Mouse (Mus musculus): ENCODE results near the gene Tnfrsf22. TPM values are rescaled to one million over a fixed set of nuclear protein-coding genes. Genes with fewer than 3 reads are reported as not detected.

Tnfrsf22 gene
- total RNA-seq, 2 experiments from 2014 or later = 5.7 to 13.6 TPM

Other genes starting within 250 kb of the Tnfrsf22 start
- 0.61 and 0.79 TPM in 2 replicates for gene Cdkn1c, start 188.6 kb downstream of the Tnfrsf22 start, total RNA-seq (2015)
- 0.41 and 0.58 TPM in 2 replicates for gene Cdkn1c, start 188.6 kb downstream of the Tnfrsf22 start, total RNA-seq (2017)
- gene Slc22a18, start 175.9 kb downstream of the Tnfrsf22 start, total RNA-seq (2015) = 0.12 and 1.5 TPM in 2 replicates
- 0.64 TPM in 1 of 2 replicates, not detected in the other for gene Slc22a18, start 175.9 kb downstream of the Tnfrsf22 start, total RNA-seq (2017)
- gene Phlda2, start 146.5 kb downstream of the Tnfrsf22 start, total RNA-seq (2015) = 0.81 and 2.2 TPM in 2 replicates
- not detected in 2 replicates for gene Phlda2, start 146.5 kb downstream of the Tnfrsf22 start, total RNA-seq (2017)
- gene Nap1l4, start 100.6 kb downstream of the Tnfrsf22 start, total RNA-seq (2015) = 75.6 and 76.8 TPM in 2 replicates
- gene Nap1l4, start 100.6 kb downstream of the Tnfrsf22 start, total RNA-seq (2017) = 153 and 162 TPM in 2 replicates
- 40.3 and 55.4 TPM in 2 replicates for gene Cars, start 49.6 kb downstream of the Tnfrsf22 start, total RNA-seq (2015)
- 47.5 and 74.5 TPM in 2 replicates for gene Cars, start 49.6 kb downstream of the Tnfrsf22 start, total RNA-seq (2017)
- 28.1 and 31.6 TPM in 2 replicates for gene Tnfrsf26, start 20.9 kb downstream of the Tnfrsf22 start, total RNA-seq (2015)
- 20.1 and 20.5 TPM in 2 replicates for gene Tnfrsf26, start 20.9 kb downstream of the Tnfrsf22 start, total RNA-seq (2017)
- gene Tnfrsf23, start 36.2 kb upstream of the Tnfrsf22 start, total RNA-seq (2015) = 3.9 and 5.8 TPM in 2 replicates
- gene Tnfrsf23, start 36.2 kb upstream of the Tnfrsf22 start, total RNA-seq (2017) = 0.20 and 2.1 TPM in 2 replicates
- 2.7 and 3.4 TPM in 2 replicates for gene Osbpl5, start 107.3 kb upstream of the Tnfrsf22 start, total RNA-seq (2015)
- gene Osbpl5, start 107.3 kb upstream of the Tnfrsf22 start, total RNA-seq (2017) = 4.4 and 8.6 TPM in 2 replicates
- not detected in 2 replicates for gene Mrgprg, start 117.3 kb upstream of the Tnfrsf22 start, total RNA-seq (2015)
- gene Mrgprg, start 117.3 kb upstream of the Tnfrsf22 start, total RNA-seq (2017) = not detected in 2 replicates
- gene Mrgpre, start 134.8 kb upstream of the Tnfrsf22 start, total RNA-seq (2015) = 1.3 and 2.9 TPM in 2 replicates
- 0.17 and 0.95 TPM in 2 replicates for gene Mrgpre, start 134.8 kb upstream of the Tnfrsf22 start, total RNA-seq (2017)
- gene Nadsyn1, start 173.2 kb upstream of the Tnfrsf22 start, total RNA-seq (2015) = 4.4 and 7.1 TPM in 2 replicates
- gene Nadsyn1, start 173.2 kb upstream of the Tnfrsf22 start, total RNA-seq (2017) = 9.2 and 9.5 TPM in 2 replicates
- gene Dhcr7, start 173.5 kb upstream of the Tnfrsf22 start, total RNA-seq (2015) = 26.3 and 29.4 TPM in 2 replicates
- gene Dhcr7, start 173.5 kb upstream of the Tnfrsf22 start, total RNA-seq (2017) = 10.9 and 13.2 TPM in 2 replicates
- not detected in 2 replicates for gene Gm498, start 217.2 kb upstream of the Tnfrsf22 start, total RNA-seq (2015)
- gene Gm498, start 217.2 kb upstream of the Tnfrsf22 start, total RNA-seq (2017) = not detected in 2 replicates